Mouse (Mus musculus): ENCODE data around the gene Slc22a7.

Slc22a7 gene

GRCm38 (mm10) chr17:46453970-46454411 is 15.7 kb upstream of the Slc22a7 start:
- ChIA-PET CTCF (interaction anchor here (0.6 to 1.4 kb wide), 13 partner anchors 9 to 176 kb away, joined by 3 to 6 read pairs (median 3); partner anchors contain the start of genes Crip3 (in 1 of the 4) and Ptk7 (in 1 of the 4)), POLR2A (interaction anchor here (0.5 to 4.2 kb wide), 18 partner anchors 10 to 718 kb away, joined by 3 to 17 read pairs (median 3); partner anchors contain the start of genes 2310039H08Rik (in 1 of the 4), Crip3 (in 1 of the 4), Dnph1 (in 1 of the 4) and Ppp2r5d (in 1 of the 4))

- ChIA-PET POLR2A (interaction anchor here in 3 of 4 experiments (0.5 to 4.2 kb wide), 13 partner anchors 8 to 251 kb away, joined by 3 to 17 read pairs (median 3); partner anchors contain the start of genes Crip3 (in 1 of the 3), Dnph1 (in 1 of the 3) and Ppp2r5d (in 1 of the 3)), CTCF (interaction anchor here (0.6 to 1.4 kb wide), 11 partner anchors 8 to 1066 kb away, joined by 3 to 5 read pairs (median 3); partner anchors contain the start of gene Crip3 (in 1 of the 4))
These were observed 15.2 kb upstream of the Slc22a7 start for GRCm38 (mm10) chr17:46453302-46453948.

DNA sequence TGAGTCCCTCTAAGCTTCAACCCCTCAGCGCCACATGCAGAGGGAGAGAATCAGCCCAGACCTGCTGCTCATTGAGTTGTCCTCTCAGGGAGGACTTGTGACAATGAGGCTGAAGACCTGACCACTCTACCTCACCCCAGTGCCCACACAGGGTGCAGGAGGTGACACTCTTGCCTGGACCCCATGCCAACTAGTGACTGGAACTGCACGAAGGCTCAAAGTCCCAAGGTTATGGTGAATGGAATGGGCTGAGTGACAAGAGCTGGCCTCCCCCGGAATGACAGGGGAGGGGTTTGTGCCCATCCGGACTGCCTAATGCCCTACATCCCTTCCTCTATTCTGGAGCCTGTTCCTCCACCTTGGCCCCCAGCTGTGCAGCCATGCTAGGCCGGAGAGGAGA is 14.4 kb upstream of the Slc22a7 start:
- POLR2A ChIA-PET, result interaction anchor here (0.5 to 4.2 kb wide), 10 partner anchors 9 to 912 kb away, joined by 3 to 17 read pairs (median 3); partner anchors contain the start of genes Crip3 (in 1 of the 4) and Dnph1 (in 1 of the 4)
- CTCF ChIA-PET, result interaction anchor here in 1 of 4 experiments (1.4 kb wide), 1 partner anchor 70 kb away, joined by 3 read pairs; no protein-coding TSS in a partner anchor

DNA sequence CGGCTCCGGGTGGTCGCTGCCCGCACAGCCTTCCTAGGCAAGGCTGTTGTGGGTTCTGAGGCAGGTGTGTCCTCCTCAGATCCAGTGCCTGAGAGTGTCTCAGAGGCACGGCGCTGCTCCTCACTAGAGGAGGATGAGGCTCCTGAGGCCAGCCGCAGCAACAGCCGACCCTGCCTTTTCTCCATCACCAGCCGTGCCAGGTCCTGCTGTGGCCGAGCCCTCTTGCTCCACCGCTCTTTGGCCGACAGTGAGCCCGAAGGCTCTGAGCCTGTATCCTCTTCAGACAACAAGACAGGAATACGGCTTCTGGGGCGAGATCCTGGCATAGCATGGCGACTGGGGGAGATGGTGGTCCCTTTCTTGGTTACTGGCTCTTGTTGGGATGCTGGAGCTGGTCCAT is 8.0 kb upstream of the Slc22a7 start:
- POLR2A ChIA-PET, result no interaction called here
- CTCF ChIA-PET, result interaction anchor here in 1 of 4 experiments (1.1 kb wide), 1 partner anchor 12 kb away, joined by 3 read pairs; no protein-coding TSS in a partner anchor

DNA sequence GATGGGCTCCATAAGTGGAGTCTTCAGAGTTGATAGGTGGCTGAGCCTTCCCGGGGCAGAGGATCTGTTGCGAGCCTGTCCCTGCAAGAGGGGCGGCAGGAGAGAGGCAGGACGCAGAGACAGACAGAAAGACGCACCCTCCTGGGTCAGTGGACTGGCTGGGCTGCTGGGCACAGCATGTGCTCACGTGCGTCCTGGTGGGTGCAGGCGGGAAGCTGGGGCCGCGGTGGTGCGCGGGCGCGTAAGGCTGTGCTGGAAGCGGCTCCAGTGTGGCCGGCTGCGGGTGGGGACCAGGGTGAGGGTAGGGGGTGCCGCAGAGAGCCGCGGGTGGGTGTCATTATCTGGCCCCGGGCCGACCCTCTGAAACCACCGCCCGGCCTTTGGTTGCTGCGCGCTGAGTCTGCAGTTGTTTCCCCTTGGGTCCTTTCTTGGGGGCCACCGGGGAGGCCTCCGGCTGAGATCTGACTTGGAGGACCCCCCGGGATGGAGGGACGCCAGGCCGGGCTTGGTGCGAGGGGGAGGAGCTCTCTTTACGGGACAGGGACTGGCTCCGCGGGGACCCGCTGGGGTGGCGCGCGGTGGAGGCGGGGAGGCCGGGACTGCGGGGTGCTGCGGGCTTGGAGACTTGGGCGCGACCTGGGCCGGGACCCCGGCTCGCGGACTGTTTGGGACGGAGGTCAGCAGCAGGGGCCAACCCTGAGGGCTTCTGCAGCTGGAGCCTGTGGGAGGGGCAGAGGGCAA is 6.8 kb upstream of the Slc22a7 start:
- POLR2A ChIA-PET, result interaction anchor here in 2 of 4 experiments (1.1 to 4.6 kb wide), 4 partner anchors 9 to 16 kb away, joined by 3 to 17 read pairs (median 4); partner anchors contain the start of gene Crip3 (in 1 of the 2)

DNA sequence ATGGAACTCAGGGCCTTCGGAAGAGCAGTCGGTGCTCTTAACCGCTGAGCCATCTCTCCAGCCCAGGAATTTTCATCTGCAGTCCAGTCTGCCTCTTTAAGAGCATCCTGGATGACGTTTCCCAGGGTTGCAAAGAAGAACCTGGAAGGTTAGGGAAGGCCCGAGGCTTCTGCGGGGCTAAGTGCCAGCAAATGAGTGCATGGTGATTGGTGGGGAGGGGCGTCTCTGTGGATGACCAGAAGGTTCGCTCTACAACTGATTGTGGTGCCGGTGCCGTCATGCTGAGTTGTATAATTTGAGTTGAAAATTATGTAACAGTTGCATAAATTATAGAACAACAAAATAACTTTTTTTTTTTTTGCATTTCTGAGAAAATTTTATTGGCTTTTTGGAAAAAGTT is 919 bp upstream of the Slc22a7 start:
- POLR2A ChIA-PET, result no interaction called here

More for the DNA sequence above, 6.8 kb upstream of the Slc22a7 start:
- CTCF ChIA-PET, result interaction anchor here in 2 of 4 experiments (0.9 to 1.3 kb wide), 4 partner anchors 9 to 13 kb away, joined by 3 to 4 read pairs (median 3); no protein-coding TSS in a partner anchor

GRCm38 (mm10) chr17:46436672-46437366 is 1.4 kb downstream of the Slc22a7 start:
- CTCF ChIA-PET, result interaction anchor here (0.5 to 2.7 kb wide), 30 partner anchors 8 to 816 kb away, joined by 3 to 11 read pairs (median 4); partner anchors contain the start of genes Dnph1 (in 1 of the 4), Ptk7 (in 1 of the 4), Ttbk1 (in 1 of the 4) and Zfp318 (in 1 of the 4)
- POLR2A ChIA-PET, result interaction anchor here in 2 of 4 experiments (0.8 to 2.0 kb wide), 8 partner anchors 17 to 278 kb away, joined by 3 to 7 read pairs (median 4); partner anchors contain the start of genes Dnph1 (in 1 of the 2), Polr1c (in 1 of the 2), Ppp2r5d (in 1 of the 2) and Yipf3 (in 1 of the 2)

More for the DNA sequence above, 919 bp upstream of the Slc22a7 start:
- CTCF ChIA-PET, result interaction anchor here in 2 of 4 experiments (0.6 to 1.5 kb wide), 5 partner anchors 10 to 370 kb away, joined by 3 to 7 read pairs (median 4); partner anchors contain the start of gene Crip3 (in 1 of the 2)

DNA sequence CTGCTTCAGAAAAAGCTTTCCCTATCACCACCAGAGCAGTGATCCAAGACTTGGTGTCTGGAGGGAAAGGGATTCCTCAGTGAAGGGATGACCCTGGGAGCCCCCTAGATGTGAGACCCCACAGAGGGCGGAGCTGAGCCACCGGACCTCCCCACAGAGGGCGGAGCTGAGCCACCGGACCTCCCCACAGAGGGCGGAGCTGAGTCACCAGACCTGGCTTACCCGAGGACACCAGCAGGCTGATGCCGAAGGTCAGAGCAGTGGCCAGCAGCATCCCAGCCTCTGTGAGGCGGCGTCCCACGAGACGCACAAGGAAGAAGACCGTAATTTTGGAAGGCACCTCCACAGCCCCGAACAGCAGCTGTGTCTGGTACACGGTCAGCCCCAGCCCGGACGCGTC is 4.6 kb downstream of the Slc22a7 start:
- ChIA-PET CTCF (interaction anchor here in 2 of 4 experiments (0.6 to 2.0 kb wide), 6 partner anchors 20 to 791 kb away, joined by 3 to 12 read pairs (median 4); partner anchors contain the start of gene Ptk7 (in 1 of the 2)), POLR2A (interaction anchor here in 3 of 4 experiments (0.6 to 2.0 kb wide), 25 partner anchors 8 to 425 kb away, joined by 3 to 8 read pairs (median 3); partner anchors contain the start of genes Dnph1 (in 2 of the 3), Abcc10 (in 1 of the 3), Bicral (in 1 of the 3) and Polr1c (in 1 of the 3))

DNA sequence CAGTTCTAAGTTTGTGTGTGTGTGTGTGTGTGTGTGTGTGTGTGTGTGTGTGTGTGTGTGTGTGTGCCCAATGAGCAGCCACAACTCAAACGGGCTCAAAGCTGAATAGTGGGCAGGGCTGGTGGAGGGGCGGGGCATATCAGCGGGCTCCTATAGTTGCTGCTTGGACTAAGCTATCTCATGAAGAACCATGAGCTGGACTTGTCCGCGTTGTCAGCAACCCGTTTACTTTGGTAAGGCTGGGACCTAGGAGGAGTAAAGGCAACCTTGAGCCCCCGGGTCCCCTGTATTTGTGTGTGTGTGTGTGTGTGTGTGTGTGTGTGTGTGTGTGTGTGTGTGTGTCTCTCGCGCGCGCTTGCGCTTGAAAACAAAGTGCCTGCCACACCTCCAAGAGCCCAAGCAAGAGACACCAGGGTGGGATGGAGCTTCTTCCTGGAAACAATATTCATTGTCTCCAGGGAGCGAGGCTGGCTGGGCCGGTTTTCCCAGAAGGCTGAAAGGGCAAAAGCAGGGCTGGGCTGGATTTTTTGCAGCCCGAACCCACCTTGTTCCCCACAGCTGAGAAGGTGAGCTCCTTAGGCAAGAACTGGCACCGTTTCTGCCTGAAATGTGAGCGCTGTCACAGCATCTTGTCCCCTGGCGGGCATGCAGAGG is 9.4 kb downstream of the Slc22a7 start, which contains the start of gene Crip3:
Crip3 (plus strand) TSS at position 166 of the 654 bp plus-strand sequence.
- ChIA-PET CTCF (interaction anchor here (0.6 to 1.4 kb wide), 24 partner anchors 9 to 298 kb away, joined by 3 to 10 read pairs (median 4); partner anchors contain the start of gene Slc22a7 (in 2 of the 4)), POLR2A (interaction anchor here (0.6 to 1.4 kb wide), 27 partner anchors 9 to 743 kb away, joined by 3 to 7 read pairs (median 3); partner anchors contain the start of genes Slc22a7 (in 2 of the 4), Abcc10 (in 1 of the 4) and Vegfa (in 1 of the 4))

- ChIA-PET CTCF (interaction anchor here in 1 of 4 experiments (0.7 kb wide), 1 partner anchor 617 kb away, joined by 6 read pairs; no protein-coding TSS in a partner anchor), POLR2A (no interaction called here)
These were observed 11.8 kb downstream of the Slc22a7 start for GRCm38 (mm10) chr17:46426496-46426895.

DNA sequence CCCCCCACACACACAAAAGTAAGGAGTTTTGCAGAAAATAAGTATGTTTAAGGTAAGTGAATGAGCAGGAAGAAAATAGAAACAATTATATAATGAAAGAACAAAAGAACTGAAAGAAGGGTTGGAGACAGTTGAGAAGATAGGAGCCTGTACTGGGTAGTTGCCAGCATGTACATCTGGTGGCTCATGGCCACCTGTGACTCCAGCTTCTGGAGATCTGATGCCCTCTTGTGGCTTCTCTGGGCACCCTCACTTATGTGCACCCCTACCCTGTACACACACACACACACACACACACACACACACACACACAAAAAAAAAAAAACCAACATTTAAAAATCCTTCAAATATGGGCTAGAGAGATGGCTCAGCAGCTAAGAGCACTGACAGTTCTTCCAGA is 18.5 kb downstream of the Slc22a7 start:
- ChIA-PET CTCF (interaction anchor here (0.5 to 1.6 kb wide), 13 partner anchors 9 to 1509 kb away, joined by 3 to 11 read pairs (median 3); partner anchors contain the start of genes Crip3 (in 3 of the 4) and Slc35b2 (in 1 of the 4)), POLR2A (interaction anchor here in 3 of 4 experiments (0.7 to 1.5 kb wide), 7 partner anchors 9 to 387 kb away, joined by 3 read pairs; partner anchors contain the start of gene Crip3 (in 1 of the 3))

- ChIA-PET POLR2A (interaction anchor here in 3 of 4 experiments (0.7 to 1.5 kb wide), 4 partner anchors 10 to 92 kb away, joined by 3 to 7 read pairs (median 4); partner anchors contain the start of gene Crip3 (in 2 of the 3)), CTCF (interaction anchor here in 3 of 4 experiments (0.6 to 1.6 kb wide), 4 partner anchors 10 to 684 kb away, joined by 3 to 10 read pairs (median 4); partner anchors contain the start of gene Crip3 (in 1 of the 3))
These were observed 19.6 kb downstream of the Slc22a7 start for GRCm38 (mm10) chr17:46418628-46419027.

DNA sequence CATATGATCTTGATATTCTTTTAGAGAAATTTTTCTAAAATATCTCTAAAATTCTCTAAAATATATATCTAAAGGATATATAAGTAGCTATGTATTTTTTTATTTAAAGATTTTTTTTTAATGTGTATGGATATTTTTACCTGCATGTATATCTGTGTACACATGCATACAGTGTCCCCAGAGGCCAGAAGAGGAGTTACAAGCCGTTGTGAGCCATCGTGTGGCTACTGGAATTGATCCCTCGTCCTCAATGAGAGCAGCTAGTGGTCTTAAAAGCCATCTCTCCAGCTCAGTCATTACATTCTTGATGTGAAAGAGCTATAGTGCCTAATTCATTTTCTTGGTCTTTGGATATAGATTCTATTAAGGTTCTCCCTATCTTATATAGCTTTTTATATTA is 29.8 kb downstream of the Slc22a7 start:
- ChIA-PET POLR2A (interaction anchor here in 2 of 4 experiments (0.8 to 1.2 kb wide), 3 partner anchors 10 to 145 kb away, joined by 3 to 4 read pairs (median 4); no protein-coding TSS in a partner anchor), CTCF (interaction anchor here (0.6 to 1.2 kb wide), 8 partner anchors 9 to 200 kb away, joined by 3 to 4 read pairs (median 3); no protein-coding TSS in a partner anchor)

DNA sequence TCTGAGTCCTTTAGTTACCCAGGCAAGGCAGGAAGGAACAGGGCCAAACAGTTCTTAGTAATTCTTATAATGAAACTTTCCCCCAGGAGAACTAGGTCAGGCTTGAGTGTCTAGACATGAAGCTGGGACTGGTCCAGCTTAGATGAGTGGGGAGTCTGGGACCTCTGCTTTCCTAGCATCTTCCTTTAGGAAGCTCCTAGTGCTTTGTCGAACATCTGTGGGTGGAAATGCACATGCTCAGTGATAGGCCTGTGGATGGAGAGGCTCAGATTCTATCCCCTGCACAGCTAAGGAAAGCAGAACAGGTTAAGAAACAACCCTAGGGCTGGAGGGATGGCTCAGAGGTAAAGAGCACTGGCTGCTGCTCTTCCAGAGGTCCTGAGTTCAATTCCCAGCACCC is 43.6 kb downstream of the Slc22a7 start:
- ChIA-PET POLR2A (interaction anchor here in 1 of 4 experiments (1.2 kb wide), 1 partner anchor 14 kb away, joined by 4 read pairs; no protein-coding TSS in a partner anchor), CTCF (interaction anchor here in 1 of 4 experiments (1.2 kb wide), 1 partner anchor 23 kb away, joined by 4 read pairs; no protein-coding TSS in a partner anchor)

GRCm38 (mm10) chr17:46393012-46393411 is 45.2 kb downstream of the Slc22a7 start:
- POLR2A ChIA-PET, result interaction anchor here in 2 of 4 experiments (1.3 to 1.4 kb wide), 3 partner anchors 8 to 821 kb away, joined by 3 to 5 read pairs (median 4); no protein-coding TSS in a partner anchor
- CTCF ChIA-PET, result interaction anchor here (0.6 to 1.6 kb wide), 22 partner anchors 8 to 674 kb away, joined by 3 to 15 read pairs (median 4); partner anchors contain the start of genes Abcc10 (in 3 of the 4) and Crip3 (in 1 of the 4)

All from embryonic stem cell, embryonic (primary cell).